Mouse (Mus musculus) stomach, postnatal 0 days (tissue): ENCODE results near the gene Apba1. TPM values are rescaled to one million over a fixed set of nuclear protein-coding genes. Genes with fewer than 3 reads are reported as not detected.

Source experiments
- ATAC-seq: fragments of 200-750 bp; cut with Nextera tagmentation; 2 replicates; pipeline ENCODE4 v1.8.0; 2017; ENCODE audit not compliant: low FRiP score, low TSS enrichment
- DNase-seq: peaks from one replicate; pipeline ENCODE4 v3.0.0-alpha.2; 2016; ENCODE audit warnings: low spot score
- H3K27ac ChIP-seq: fragments of 300-500 bp; sonication (generic); replicated peaks from 2 replicates; pipeline ENCODE4 v1.5.1; 2014; ENCODE audit warnings: mild to moderate bottlenecking, control low read depth
- H3K27me3 ChIP-seq: fragments of 300-500 bp; sonication (generic); 2 replicates; pipeline ENCODE4 v1.6.1; 2014; ENCODE audit warnings: low read length; ENCODE audit not compliant: control insufficient read depth, insufficient read depth
- H3K36me3 ChIP-seq: fragments of 300-500 bp; sonication (generic); 2 replicates; pipeline ENCODE4 v1.6.1; 2014; ENCODE audit warnings: low read length, mixed read lengths; ENCODE audit not compliant: control insufficient read depth, insufficient read depth
- H3K4me1 ChIP-seq: fragments of 300-500 bp; sonication (generic); replicated peaks from 2 replicates; pipeline ENCODE4 v1.6.1; 2014; ENCODE audit warnings: antibody characterized with exemption; ENCODE audit not compliant: control insufficient read depth, insufficient read depth
- H3K4me2 ChIP-seq: fragments of 300-500 bp; sonication (generic); replicated peaks from 2 replicates; pipeline ENCODE4 v1.6.1; 2014; ENCODE audit warnings: low read depth, mild to moderate bottlenecking, control low read depth, moderate library complexity
- H3K4me3 ChIP-seq: fragments of 300-500 bp; sonication (generic); 2 replicates; pipeline ENCODE4 v1.5.1; 2014; ENCODE audit warnings: low read depth, low read length, control low read depth
- H3K9ac ChIP-seq: fragments of 300-500 bp; sonication (generic); 2 replicates; pipeline ENCODE4 v1.6.1; 2014; ENCODE audit warnings: mild to moderate bottlenecking, low read length, control low read depth, mixed read lengths
- H3K9me3 ChIP-seq: fragments of 300-500 bp; sonication (generic); 2 replicates; pipeline ENCODE4 v1.6.1; 2016; ENCODE audit warnings: low read length; ENCODE audit not compliant: control insufficient read depth
- CTCF ChIP-seq: IDR thresholded peaks from 2 replicates; pipeline ENCODE4 v1.5.1; 2016; ENCODE audit warnings: antibody characterized with exemption, low read depth, mild to moderate bottlenecking, moderate library complexity
- EP300 ChIP-seq: optimal IDR thresholded peaks from 2 replicates; pipeline ENCODE3; 2016; ENCODE audit warnings: antibody characterized with exemption
- WGBS: fragments of 180-500 bp; shearing (Covaris S2); extraction: QIAGEN DNeasy Blood & Tissue Kit; methylation state at CpG from one replicate; pipeline ENCODE4 v1.1.7; 2014; 5-methylcytosine and 5-hydroxymethylcytosine counted together
- polyA plus RNA-seq: library from polyadenylated mRNA; unstranded; fragments of >200 nt; fragmentation: Nextera tagmentation; extraction: Ambion mirVana; gene quantifications from 2 replicates; pipeline ENCODE4 v1.2.1, GENCODE M21; 2015

Apba1 gene
- polyA plus RNA-seq, 1 experiment from 2014 or later: 0.55 TPM

- DNase-seq (no peak), ATAC-seq (no peak)
- H3K9ac ChIP-seq: no peak overlapping the region
- no peaks in the 10 kb centered on the region for H3K4me1 ChIP-seq
- H3K4me3 ChIP-seq: no peak overlapping the region
- no peaks in the 10 kb centered on the region for H3K9me3 ChIP-seq
- TF ChIP-seq EP300: no peak
- TF ChIP-seq CTCF: no peak
- 79% methylated on average over 4 of the region's 4 CpGs for WGBS
- no peak overlapping the region for H3K27ac ChIP-seq
- no peak overlapping the region for H3K4me2 ChIP-seq
- H3K36me3 ChIP-seq: no peaks in the 10 kb centered on the region
- no peaks in the 10 kb centered on the region for H3K27me3 ChIP-seq
These were observed 189.2 kb downstream of the Apba1 start for GRCm38 (mm10) chr19:23947871-23948270.

- H3K4me1 ChIP-seq: no peaks in the 10 kb centered on the region
- H3K4me2 ChIP-seq: no peak overlapping the region
- no peak overlapping the region for H3K4me3 ChIP-seq
- no peaks in the 10 kb centered on the region for H3K36me3 ChIP-seq
- TF ChIP-seq CTCF (no peak), EP300 (no peak)
- 42% methylated on average over 12 of the region's 12 CpGs for WGBS
- H3K9me3 ChIP-seq: no peaks in the 10 kb centered on the region
- no peaks in the 10 kb centered on the region for H3K27me3 ChIP-seq
- H3K9ac ChIP-seq: no peak overlapping the region
- peak; percentile 32 for DNase-seq
- H3K27ac ChIP-seq: no peak overlapping the region
- ATAC-seq: peak; percentile 21; the same call in 1 of the 2 replicates
These were observed 189.8 kb downstream of the Apba1 start for GRCm38 (mm10) chr19:23948301-23949000.

- TF ChIP-seq CTCF (no peak), EP300 (no peak)
- H3K4me3 ChIP-seq: no peak overlapping the region
- H3K27ac ChIP-seq: no peak overlapping the region
- no peak overlapping the region for H3K4me2 ChIP-seq
- DNase-seq (no peak), ATAC-seq (no peak)
- no peaks in the 10 kb centered on the region for H3K9me3 ChIP-seq
- H3K9ac ChIP-seq: no peak overlapping the region
- H3K36me3 ChIP-seq: no peaks in the 10 kb centered on the region
- H3K4me1 ChIP-seq: no peaks in the 10 kb centered on the region
- H3K27me3 ChIP-seq: no peaks in the 10 kb centered on the region
- WGBS: 84% methylated on average over 8 of the region's 8 CpGs
These were observed 196.8 kb downstream of the Apba1 start for GRCm38 (mm10) chr19:23955461-23955860.

GRCm38 (mm10) chr19:23956299-23956975 lies 197.8 kb downstream of the Apba1 start:
- H3K4me1 ChIP-seq: no peaks in the 10 kb centered on the region
- H3K27ac ChIP-seq: no peak overlapping the region
- 71% methylated on average over 16 of the region's 17 CpGs for WGBS
- H3K27me3 ChIP-seq: no peaks in the 10 kb centered on the region
- DNase-seq (no peak), ATAC-seq (no peak)
- TF ChIP-seq EP300: no peak
- no peak for TF ChIP-seq CTCF
- H3K36me3 ChIP-seq: no peaks in the 10 kb centered on the region
- H3K4me3 ChIP-seq: no peak overlapping the region
- H3K9me3 ChIP-seq: no peaks in the 10 kb centered on the region
- no peak overlapping the region for H3K9ac ChIP-seq
- no peak overlapping the region for H3K4me2 ChIP-seq

GRCm38 (mm10) chr19:23957563-23957962 lies 198.9 kb downstream of the Apba1 start:
- no peak for ATAC-seq
- TF ChIP-seq EP300 (no peak), CTCF (no peak)
- H3K36me3 ChIP-seq: no peaks in the 10 kb centered on the region

GRCm38 (mm10) chr19:23958925-23959324 lies 200.2 kb downstream of the Apba1 start:
- no peaks in the 10 kb centered on the region for H3K4me1 ChIP-seq
- DNase-seq (no peak), ATAC-seq (no peak)
- no peak overlapping the region for H3K27ac ChIP-seq
- no peaks in the 10 kb centered on the region for H3K36me3 ChIP-seq
- no peaks in the 10 kb centered on the region for H3K27me3 ChIP-seq
- WGBS: 54% methylated on average over 6 of the region's 6 CpGs
- TF ChIP-seq CTCF: peak; percentile 68
- no peak for TF ChIP-seq EP300
- H3K4me2 ChIP-seq: no peak overlapping the region
- no peak overlapping the region for H3K9ac ChIP-seq
- no peak overlapping the region for H3K4me3 ChIP-seq
- no peaks in the 10 kb centered on the region for H3K9me3 ChIP-seq

More at GRCm38 (mm10) chr19:23957563-23957962, 198.9 kb downstream of the Apba1 start:
- DNase-seq: no peak
- no peak overlapping the region for H3K4me2 ChIP-seq
- no peak overlapping the region for H3K4me3 ChIP-seq
- no peak overlapping the region for H3K27ac ChIP-seq
- no peaks in the 10 kb centered on the region for H3K9me3 ChIP-seq
- no peaks in the 10 kb centered on the region for H3K27me3 ChIP-seq
- H3K4me1 ChIP-seq: no peaks in the 10 kb centered on the region
- H3K9ac ChIP-seq: no peak overlapping the region
- 53% methylated on average over 7 of the region's 7 CpGs for WGBS
